Mouse (Mus musculus): ENCODE measurements at regions not wholly inside any gene's neighbourhood (a gene's known extent, or its start where the extent isn't known, plus 50 kb on each side); places are given as distances from the start of the nearest gene placed in this dataset.
A peak's percentile ranks its signal among the peaks of the same experiment; 100 is the strongest.

DNA sequence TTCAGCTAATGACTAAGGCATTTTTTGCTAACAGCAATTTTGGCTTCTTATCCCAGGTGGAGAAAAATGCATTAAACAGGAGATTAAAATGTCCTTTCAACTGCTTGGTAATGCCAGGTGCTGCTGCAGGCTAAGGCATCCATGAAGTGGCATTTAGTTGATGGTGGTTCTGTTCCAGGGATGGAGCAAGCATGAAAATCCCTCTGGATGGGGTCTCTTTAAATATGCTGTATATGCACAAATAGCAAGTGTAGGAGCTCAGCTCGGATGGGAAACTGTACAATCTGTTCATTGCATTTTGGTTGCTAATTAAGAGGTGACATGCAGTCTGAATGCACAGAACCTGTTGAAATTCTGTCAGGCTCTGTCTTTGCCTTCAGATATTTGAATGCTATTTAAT lies 723.0 kb upstream of the Mef2c start:
- H3K36me3 ChIP-seq (ENCODE audit: control insufficient read depth, insufficient read depth, low read length): no peaks in the 10 kb centered on the region
- no peaks in the 10 kb centered on the region for H3K27me3 ChIP-seq (ENCODE audit: control insufficient read depth, insufficient read depth, low read depth, low read length)
- 0 out of 2 replicates have a peak, but pooled peaks cover 3% of the 10 kb centered on the region for H3K4me1 ChIP-seq (ENCODE audit: control insufficient read depth, insufficient read depth, low read length)
- no peaks in the 10 kb centered on the region for H3K9me3 ChIP-seq (replicated peaks; ENCODE audit: control insufficient read depth, low read length, poor library complexity, severe bottlenecking)
- no peak overlapping the region for H3K9ac ChIP-seq (ENCODE audit: low read depth, low read length)
- H3K4me3 ChIP-seq (ENCODE audit: low read depth, low read length): no peak overlapping the region
- H3K4me2 ChIP-seq (ENCODE audit: low read length): no peak overlapping the region
- no peak overlapping the region for H3K27ac ChIP-seq (ENCODE audit: low read length)
- peak; percentile 36; the same call in 1 of the 2 replicates for ATAC-seq
- 50% methylated on average over 1 of the region's 1 CpGs for WGBS
